Mouse (Mus musculus): Measurements from ENCODE around the gene Hmgcr. TPM values are rescaled to one million over a fixed set of nuclear protein-coding genes. Genes with fewer than 3 reads are reported as not detected.
A peak's percentile ranks its signal among the peaks of the same experiment; 100 is the strongest.

Gene Hmgcr
- polyA plus RNA-seq, 1 experiment, result 87.4 TPM

- Histone ChIP-seq H3K79me2 (ENCODE audit: control insufficient read depth, insufficient read depth) (no peaks in the 10 kb centered on the region), H3K36me3 (ENCODE audit: control insufficient read depth, insufficient read depth) (no peaks in the 10 kb centered on the region), H3K27me3 (ENCODE audit: control insufficient read depth, insufficient read depth, insufficient read length) (no peaks in the 10 kb centered on the region), H3ac (ENCODE audit: control insufficient read depth, insufficient read length) (no peak overlapping the region), H3K4me2 (ENCODE audit: low read depth) (no peak overlapping the region), H3K4me3 (no peak overlapping the region)
- no peak for TF ChIP-seq E2F4 (IDR thresholded peaks at IDR 0.05; ENCODE audit: insufficient read depth)
- TF ChIP-seq TCF3 (IDR thresholded peaks at IDR 0.05; ENCODE audit: insufficient read length, low read depth), result no peak
- no peak for TF ChIP-seq POLR2AphosphoS2 (IDR thresholded peaks at IDR 0.05; ENCODE audit: insufficient read length, low read depth)
- no peak for TF ChIP-seq MYOG (IDR thresholded peaks at IDR 0.05; ENCODE audit: control insufficient read depth in 1 of 3, insufficient read depth in 1 of 3, insufficient read length in 2 of 3, low read depth in 2 of 3)
- TF ChIP-seq CEBPB (IDR thresholded peaks at IDR 0.05; ENCODE audit: insufficient read depth, poor library complexity, severe bottlenecking), result no peak
- TF ChIP-seq USF1 (IDR thresholded peaks at IDR 0.05; ENCODE audit: low read depth), result no peak
- TF ChIP-seq MYOD1 (IDR thresholded peaks at IDR 0.05; ENCODE audit: control insufficient read depth in 1 of 3, insufficient read length in 2 of 3, low read depth in 2 of 3), result no peak
- no peak for TF ChIP-seq REST (IDR thresholded peaks at IDR 0.05; ENCODE audit: insufficient read depth, insufficient read length)
- no peak for TF ChIP-seq SRF (IDR thresholded peaks at IDR 0.05; ENCODE audit: control insufficient read depth, insufficient read length, low read depth)
Observed at GRCm38 (mm10) chr13:96709269-96710233, 38.8 kb upstream of the Hmgcr start.

GRCm38 (mm10) chr13:96702567-96703278 lies 32.0 kb upstream of the Hmgcr start:
- Histone ChIP-seq H3K4me3 (no peak overlapping the region), H3K36me3 (ENCODE audit: control insufficient read depth, insufficient read depth) (no peaks in the 10 kb centered on the region), H3K4me2 (ENCODE audit: low read depth) (no peak overlapping the region), H3K79me2 (ENCODE audit: control insufficient read depth, insufficient read depth) (no peaks in the 10 kb centered on the region), H3ac (ENCODE audit: control insufficient read depth, insufficient read length) (no peak overlapping the region), H3K27me3 (ENCODE audit: control insufficient read depth, insufficient read depth, insufficient read length) (no peaks in the 10 kb centered on the region)
- no peak for TF ChIP-seq POLR2AphosphoS2 (IDR thresholded peaks at IDR 0.05; ENCODE audit: insufficient read length, low read depth)
- TF ChIP-seq POLR2A (IDR thresholded peaks at IDR 0.05; ENCODE audit: insufficient read length, low read depth), result no peak
- TF ChIP-seq SRF (IDR thresholded peaks at IDR 0.05; ENCODE audit: control insufficient read depth, insufficient read length, low read depth), result no peak
- no peak for TF ChIP-seq REST (IDR thresholded peaks at IDR 0.05; ENCODE audit: insufficient read depth, insufficient read length)
- TF ChIP-seq MYOG (IDR thresholded peaks at IDR 0.05; ENCODE audit: control insufficient read depth in 1 of 3, insufficient read depth in 1 of 3, insufficient read length in 2 of 3, low read depth in 2 of 3), result no peak
- no peak for TF ChIP-seq TCF3 (IDR thresholded peaks at IDR 0.05; ENCODE audit: insufficient read length, low read depth)
- TF ChIP-seq E2F4 (IDR thresholded peaks at IDR 0.05; ENCODE audit: insufficient read depth), result no peak
- no peak for TF ChIP-seq MAX (IDR thresholded peaks at IDR 0.05; ENCODE audit: low read depth)
- no peak for TF ChIP-seq CEBPB (IDR thresholded peaks at IDR 0.05; ENCODE audit: insufficient read depth, poor library complexity, severe bottlenecking)
- no peak for TF ChIP-seq MYOD1 (IDR thresholded peaks at IDR 0.05; ENCODE audit: control insufficient read depth in 1 of 3, insufficient read length in 2 of 3, low read depth in 2 of 3)
- no peak for TF ChIP-seq TCF12 (IDR thresholded peaks at IDR 0.05; ENCODE audit: insufficient read depth, poor library complexity, severe bottlenecking)
- no peak for TF ChIP-seq USF1 (IDR thresholded peaks at IDR 0.05; ENCODE audit: low read depth)

GRCm38 (mm10) chr13:96697805-96698586 lies 27.3 kb upstream of the Hmgcr start:
- TF ChIP-seq USF1 (IDR thresholded peaks at IDR 0.05; ENCODE audit: low read depth) (peak; percentile 78), POLR2A (IDR thresholded peaks at IDR 0.05; ENCODE audit: insufficient read length, low read depth) (no peak), REST (IDR thresholded peaks at IDR 0.05; ENCODE audit: insufficient read depth, insufficient read length) (no peak)
- no peaks in the 10 kb centered on the region for H3K79me2 ChIP-seq (ENCODE audit: control insufficient read depth, insufficient read depth)
- no peak overlapping the region for H3K4me3 ChIP-seq
- no peaks in the 10 kb centered on the region for H3K27me3 ChIP-seq (ENCODE audit: control insufficient read depth, insufficient read depth, insufficient read length)
- no peak overlapping the region for H3ac ChIP-seq (ENCODE audit: control insufficient read depth, insufficient read length)
- H3K36me3 ChIP-seq (ENCODE audit: control insufficient read depth, insufficient read depth), result no peaks in the 10 kb centered on the region
- H3K4me2 ChIP-seq (ENCODE audit: low read depth), result peak overlapping the region; percentile 27

- H3ac ChIP-seq (ENCODE audit: control insufficient read depth, insufficient read length), result no peak overlapping the region
- H3K36me3 ChIP-seq (ENCODE audit: control insufficient read depth, insufficient read depth), result no peaks in the 10 kb centered on the region
- H3K79me2 ChIP-seq (ENCODE audit: control insufficient read depth, insufficient read depth), result no peaks in the 10 kb centered on the region
- no peak overlapping the region for H3K4me3 ChIP-seq
- no peaks in the 10 kb centered on the region for H3K27me3 ChIP-seq (ENCODE audit: control insufficient read depth, insufficient read depth, insufficient read length)
- no peak overlapping the region for H3K4me2 ChIP-seq (ENCODE audit: low read depth)
- no peak for TF ChIP-seq REST (IDR thresholded peaks at IDR 0.05; ENCODE audit: insufficient read depth, insufficient read length)
- TF ChIP-seq MAX (IDR thresholded peaks at IDR 0.05; ENCODE audit: low read depth), result no peak
Observed at GRCm38 (mm10) chr13:96695428-96695827, 24.7 kb upstream of the Hmgcr start.

Measured in myocyte (in vitro differentiated cells).